Mouse (Mus musculus): Measurements from ENCODE around the gene Dip2c.

GRCm38 (mm10) chr13:9380740-9381410 lies 104.5 kb downstream of the Dip2c start:
- TF ChIP-seq EP300 (IDR thresholded peaks at IDR 0.05; ENCODE audit: low read length) (peak; percentile 84), CTCF (conservative IDR thresholded peaks at IDR 0.05 in 1 of 2, IDR thresholded peaks at IDR 0.05 in 1 of 2; ENCODE audit: low read depth in 2 of 2, low read length in 2 of 2) (no peak), MAFK (IDR thresholded peaks at IDR 0.05; ENCODE audit: insufficient replicate concordance, low read length) (no peak), POLR2AphosphoS2 (IDR thresholded peaks at IDR 0.05; ENCODE audit: low read depth, low read length) (no peak), E2F4 (IDR thresholded peaks at IDR 0.05; ENCODE audit: insufficient replicate concordance, low read depth, low read length) (no peak), HCFC1 (IDR thresholded peaks at IDR 0.05; ENCODE audit: low read depth, low read length) (no peak), ZNF384 (IDR thresholded peaks at IDR 0.05; ENCODE audit: low read depth, low read length) (no peak), USF2 (conservative IDR thresholded peaks at IDR 0.05; ENCODE audit: low read depth, low read length) (no peak), POLR2A (IDR thresholded peaks at IDR 0.05; ENCODE audit: low read depth, low read length) (no peak), MEF2A (IDR thresholded peaks at IDR 0.05; ENCODE audit: borderline replicate concordance, low read depth, low read length) (no peak)
